Mouse (Mus musculus): Measurements from ENCODE around the gene Dnajc27. TPM values are rescaled to one million over a fixed set of nuclear protein-coding genes. Genes with fewer than 3 reads are reported as not detected.

Dnajc27 gene
- total RNA-seq, 2 experiments from 2014 or later: 80.8 to 82.0 TPM

DNA sequence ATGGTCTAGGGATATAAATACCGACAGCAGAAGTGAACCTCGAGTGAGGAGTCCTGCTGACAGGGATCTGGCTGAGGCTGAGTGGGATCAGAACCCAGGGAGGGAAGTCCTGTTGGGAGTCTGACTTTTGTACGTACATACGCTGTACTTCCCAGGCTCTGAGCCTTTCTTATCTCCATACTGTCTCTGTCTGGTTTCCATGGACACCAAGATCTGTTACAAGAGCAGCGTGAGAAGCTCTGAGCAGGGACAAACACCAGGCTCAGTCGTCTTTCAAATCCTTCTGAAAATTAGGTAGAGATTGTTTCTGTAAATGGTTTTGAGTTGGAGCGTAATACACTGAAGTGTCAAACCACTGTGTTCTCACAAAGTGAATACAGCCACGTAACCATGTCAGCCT is 7.0 kb upstream of the Dnajc27 start:
- intact Hi-C loops (cut with DNase I): no loop called here
- peak; percentile 23 to 43 for DNase-seq (ENCODE audit: low spot score in 2 of 2)

DNA sequence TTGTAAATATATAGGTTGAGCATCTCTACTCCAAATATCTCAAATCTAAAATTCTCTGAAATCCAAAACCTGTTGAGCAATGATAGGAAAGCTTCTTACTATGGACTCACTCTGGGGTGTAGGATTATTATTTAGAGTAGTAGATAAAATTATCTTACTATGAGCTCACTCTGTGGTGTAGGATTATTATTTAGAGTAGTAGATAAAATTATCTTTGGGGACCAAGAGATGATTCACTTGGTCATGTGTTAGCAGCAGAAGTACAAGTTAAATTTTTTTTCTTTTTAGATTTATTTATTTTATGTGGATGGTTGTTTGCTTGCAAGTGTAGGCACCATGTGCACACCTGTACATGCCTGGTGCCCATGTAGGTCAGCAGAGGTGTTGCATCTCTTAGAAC is 6.0 kb upstream of the Dnajc27 start:
- intact Hi-C loops (cut with DNase I): no loop called here
- DNase-seq (ENCODE audit: low spot score in 2 of 2): no peak

DNA sequence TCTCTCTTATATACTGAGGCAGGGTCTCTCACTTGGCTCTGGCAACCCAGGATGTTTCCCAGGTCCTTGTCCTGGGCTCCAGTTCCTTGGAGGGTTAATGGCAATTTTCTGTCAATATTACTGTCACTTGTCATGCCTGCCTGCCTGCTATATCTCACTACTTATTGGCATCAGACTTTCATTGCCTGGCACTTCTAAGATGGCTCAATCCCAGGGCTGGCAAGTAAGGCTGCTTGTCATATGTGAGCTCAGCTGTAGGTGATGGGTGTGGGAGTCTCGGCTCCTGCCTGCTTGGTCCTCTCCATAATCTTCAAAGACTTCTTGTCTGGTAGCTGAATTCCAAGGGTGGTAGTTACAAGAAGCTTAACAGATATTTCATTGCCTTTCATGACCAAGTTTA is 4.3 kb upstream of the Dnajc27 start:
- DNase-seq (ENCODE audit: low spot score in 2 of 2): peak in 1 of 2 experiments; percentile 42
- intact Hi-C loops (cut with DNase I): no loop called here

DNA sequence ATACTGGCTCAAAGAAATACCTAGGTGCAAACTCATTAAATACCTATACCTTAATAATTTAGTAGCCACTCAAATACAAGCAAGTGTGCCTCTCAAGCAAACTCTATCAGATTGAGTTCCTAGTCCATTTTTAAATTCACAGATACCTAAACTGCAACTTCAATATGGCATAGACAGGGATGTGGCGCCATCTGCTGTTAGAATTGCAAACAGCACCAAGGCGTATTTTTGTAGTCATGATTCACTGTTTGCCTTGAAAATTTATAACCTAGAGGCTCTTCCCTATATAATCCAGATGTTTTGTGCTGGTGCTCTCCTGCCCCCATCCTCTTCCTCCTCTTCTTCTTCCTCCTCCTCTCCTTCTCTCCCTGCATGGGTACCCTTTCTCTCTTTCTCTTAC is 2.1 kb upstream of the Dnajc27 start:
- intact Hi-C loops (cut with DNase I): loop anchor here (1.0 kb wide), 2 partner anchors 97 to 154 kb away; no protein-coding TSS in a partner anchor
- peak; percentile 88 to 91 for DNase-seq (ENCODE audit: low spot score in 2 of 2)

DNA sequence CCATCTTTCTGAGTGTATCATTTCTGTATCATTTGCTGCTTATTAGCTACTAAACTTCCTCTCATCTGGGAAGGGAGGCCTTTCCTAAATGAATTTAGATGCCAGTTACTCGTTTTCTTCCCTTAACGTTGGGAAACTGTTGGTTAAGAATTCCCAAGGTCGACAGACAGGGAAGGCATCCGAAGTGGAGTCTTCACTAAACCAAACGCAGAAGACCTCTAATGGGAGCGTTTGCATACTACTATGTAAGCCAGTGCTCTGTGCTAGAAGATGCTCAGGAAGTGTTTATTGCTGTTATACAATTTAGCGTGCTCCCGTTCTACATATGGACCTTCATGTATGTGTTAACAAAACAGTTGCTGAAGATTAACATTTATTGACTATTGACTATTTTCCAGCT is 1.1 kb downstream of the Dnajc27 start:
- intact Hi-C loops (cut with DNase I): no loop called here
- DNase-seq (ENCODE audit: low spot score in 2 of 2): no peak

DNA sequence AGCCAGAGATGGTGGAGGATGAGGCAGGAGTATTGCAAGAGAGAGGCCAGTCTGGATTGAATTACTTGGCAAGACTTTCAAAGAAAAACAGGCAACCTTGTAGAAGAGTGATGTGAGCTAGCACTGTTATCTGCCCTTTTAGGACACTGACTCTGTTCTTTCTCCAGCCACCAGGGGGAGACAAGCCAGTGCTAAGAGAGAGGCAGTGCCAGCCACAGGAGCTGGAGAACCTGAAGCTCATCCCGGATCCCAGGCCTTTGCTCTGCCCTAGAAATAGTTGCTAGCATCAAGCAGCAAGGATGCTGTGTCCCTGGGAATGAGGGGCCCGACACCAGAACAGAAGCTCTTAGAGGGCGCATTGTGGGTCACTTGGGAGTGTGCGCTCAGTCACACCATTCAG is 25.0 kb downstream of the Dnajc27 start:
- intact Hi-C loops (cut with DNase I): loop anchor here (5.0 to 10.0 kb wide), 2 partner anchors 100 to 437 kb away; no protein-coding TSS in a partner anchor
- peak; percentile 80 to 83 for DNase-seq (ENCODE audit: low spot score in 2 of 2)

DNA sequence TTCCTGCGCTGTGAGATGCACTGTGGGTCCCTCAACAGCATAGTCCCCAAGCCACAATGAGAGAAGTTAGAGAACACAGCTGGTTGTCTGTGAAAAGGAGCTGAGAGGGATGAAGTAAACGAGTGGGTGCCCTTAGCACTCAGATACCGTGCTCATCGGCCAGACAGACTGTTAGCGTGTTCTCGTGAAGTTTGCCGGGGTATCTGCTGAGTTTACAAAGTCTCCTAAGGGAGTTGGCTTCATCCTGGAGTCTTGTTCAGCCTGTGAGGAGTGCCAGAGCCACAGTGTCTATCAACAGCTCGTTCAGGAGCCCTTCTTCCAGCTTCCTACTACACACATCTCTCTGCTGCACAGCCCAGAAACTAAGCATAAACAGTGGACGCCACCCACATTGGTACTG is 33.7 kb downstream of the Dnajc27 start:
- DNase-seq (ENCODE audit: low spot score in 2 of 2): no peak
- intact Hi-C loops (cut with DNase I): no loop called here

DNA sequence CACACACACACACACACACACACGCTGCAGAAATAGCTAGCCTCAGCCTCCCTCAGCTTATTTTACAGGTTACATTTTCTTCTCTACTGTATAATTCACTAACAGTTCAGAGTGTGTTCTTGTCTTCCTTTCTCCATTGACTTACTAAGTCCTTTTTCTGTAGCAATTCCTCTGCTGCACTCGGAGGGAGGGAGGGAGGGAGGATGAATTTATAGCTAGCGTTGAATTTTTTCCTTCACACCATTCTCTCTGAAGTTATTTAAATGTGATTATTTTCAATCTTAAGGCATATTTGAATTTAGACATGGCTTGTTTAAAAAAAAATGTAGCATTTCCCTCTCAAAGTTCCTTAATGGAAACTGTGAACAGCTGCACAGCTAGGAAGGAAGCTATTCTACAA is 34.8 kb downstream of the Dnajc27 start:
- intact Hi-C loops (cut with DNase I): no loop called here
- DNase-seq (ENCODE audit: low spot score in 2 of 2): no peak

DNA sequence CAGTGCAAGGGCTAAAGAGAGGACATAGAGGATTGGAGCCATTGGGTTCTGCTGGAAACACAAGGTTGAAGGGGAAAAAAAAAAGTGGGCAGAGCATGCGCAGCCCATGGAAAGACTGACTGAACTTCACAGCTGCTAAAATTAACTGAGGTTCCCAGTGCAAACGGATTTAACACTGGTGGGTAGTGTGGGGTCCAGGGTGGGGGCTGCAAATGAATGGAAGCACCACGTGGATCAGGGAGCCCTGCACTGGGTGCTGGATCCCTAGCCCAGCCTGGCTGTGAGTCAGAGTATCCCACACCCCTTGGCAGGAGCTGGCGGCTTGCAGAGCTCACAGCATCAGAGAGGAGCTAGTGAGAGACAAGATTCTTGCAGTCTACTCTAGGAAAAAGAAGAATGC is 35.2 kb downstream of the Dnajc27 start:
- intact Hi-C loops (cut with DNase I): no loop called here

DNA sequence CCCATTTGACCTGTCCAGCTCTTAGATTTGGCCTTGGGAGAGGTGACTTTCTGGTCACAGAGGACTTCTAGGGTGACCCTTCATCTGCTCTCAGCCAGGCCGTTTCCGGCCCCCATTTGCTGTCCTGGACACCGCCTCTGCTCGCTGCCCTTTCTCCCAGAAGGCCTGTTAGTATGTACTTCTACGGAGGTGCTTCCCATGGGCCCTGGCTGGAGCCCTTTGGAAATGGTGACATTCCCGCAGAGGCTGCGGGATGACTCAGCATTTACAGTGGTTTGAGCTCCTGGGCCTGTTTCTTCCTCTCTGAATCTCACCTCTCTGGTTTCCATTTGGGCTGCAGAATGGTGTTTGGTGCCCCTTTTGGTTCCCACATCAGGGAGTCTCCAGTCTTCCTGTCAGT is 45.0 kb downstream of the Dnajc27 start:
- no peak for DNase-seq (ENCODE audit: low spot score in 2 of 2)
- intact Hi-C loops (cut with DNase I): no loop called here

More for the DNA sequence above, 35.2 kb downstream of the Dnajc27 start:
- peak; percentile 73 to 81 for DNase-seq (ENCODE audit: low spot score in 2 of 2)

DNA sequence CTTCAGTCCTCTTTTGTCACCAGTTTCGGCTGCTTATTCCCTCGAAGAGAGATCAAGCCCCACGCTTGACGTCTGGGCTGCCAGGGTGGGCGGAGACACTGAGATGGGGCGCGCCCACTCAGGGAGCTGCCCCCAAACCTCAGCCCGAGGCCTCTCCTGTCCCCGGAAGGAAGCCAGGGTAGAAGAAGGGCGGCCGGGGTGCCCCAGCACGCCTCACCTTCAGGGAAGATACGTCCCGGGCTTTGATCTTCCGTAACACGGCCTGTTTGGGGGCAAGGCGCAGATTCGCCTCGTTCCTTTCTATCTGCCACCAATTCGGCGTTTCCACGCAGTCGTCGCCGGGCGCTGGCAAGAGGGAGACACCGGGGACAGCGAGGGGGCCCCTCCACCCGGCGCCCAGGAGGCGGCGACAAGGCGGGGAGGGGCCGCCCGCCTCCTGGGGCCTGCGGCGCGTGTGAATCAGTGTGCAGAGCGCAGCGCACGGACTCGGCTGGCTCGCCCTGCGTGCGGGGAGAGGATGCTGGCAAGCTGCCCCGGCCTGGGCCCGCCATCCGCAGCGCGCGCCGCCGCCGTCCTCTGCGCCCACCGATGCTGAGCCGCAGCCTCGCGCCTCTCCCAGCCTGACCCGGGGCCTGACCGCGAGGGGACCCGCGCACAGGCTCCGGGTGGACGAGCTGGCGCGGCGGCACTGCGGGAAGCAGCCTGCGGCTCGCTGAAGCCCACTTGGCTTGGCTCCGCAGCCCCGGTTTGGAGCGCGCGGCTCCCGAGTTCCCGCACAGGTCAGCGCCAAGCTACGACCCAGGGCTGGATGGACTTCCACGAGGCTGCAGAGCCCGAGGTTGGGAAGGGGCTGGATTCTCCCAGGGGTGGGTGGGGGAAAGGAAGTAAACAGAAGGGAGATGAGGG is 50.8 kb downstream of the Dnajc27 start, which contains the start of gene Adcy3:
Adcy3 (plus strand) TSS at position 163 of the 906 bp plus-strand sequence.
- intact Hi-C loops (cut with DNase I): loop anchor here (5.0 kb wide), 1 partner anchor 59 kb away; no protein-coding TSS in a partner anchor

DNA sequence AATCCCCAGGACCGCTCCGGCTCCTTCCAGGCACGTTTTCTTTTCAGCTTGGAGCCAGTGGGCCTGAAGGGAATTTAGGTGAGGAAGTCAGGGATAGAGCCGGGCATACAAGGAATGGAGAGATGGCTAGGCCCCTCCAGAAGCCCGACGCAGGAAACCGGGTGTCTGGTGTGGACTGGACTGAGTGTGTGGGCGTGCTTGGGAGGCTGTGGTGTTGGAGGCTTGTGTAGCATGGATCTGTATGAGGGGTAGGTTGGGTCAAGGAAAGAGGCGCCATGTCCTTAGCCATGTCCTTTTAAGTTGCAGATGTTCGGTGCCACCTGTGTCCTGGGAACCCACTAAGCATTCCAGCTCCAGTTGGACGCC is 51.4 kb downstream of the Dnajc27 start:
- DNase-seq (ENCODE audit: low spot score in 2 of 2): peak in 1 of 2 experiments; percentile 8

More for the DNA sequence above, 50.8 kb downstream of the Dnajc27 start, which contains the start of gene Adcy3:
- DNase-seq (ENCODE audit: low spot score in 2 of 2): peak; percentile 56 to 73

DNA sequence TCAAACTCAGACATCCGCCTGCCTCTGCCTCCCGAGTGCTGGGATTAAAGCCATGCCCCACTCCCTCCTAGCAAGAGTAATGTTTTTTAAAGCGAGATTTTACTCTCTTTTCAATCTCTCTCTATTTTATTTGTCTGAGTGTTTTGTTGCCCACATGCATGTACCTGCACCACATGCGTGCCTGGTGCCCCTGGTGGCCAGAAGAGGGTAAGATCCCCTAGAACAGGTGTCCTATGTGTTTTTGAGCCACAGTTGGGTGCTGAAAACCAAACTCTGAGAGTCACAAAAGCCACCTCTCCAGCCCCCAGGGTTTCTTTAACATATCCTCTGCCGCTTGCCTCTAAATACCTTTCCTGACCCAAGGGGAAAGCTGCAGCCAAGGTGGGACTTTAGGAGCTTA is 60.8 kb downstream of the Dnajc27 start:
- no peak for DNase-seq (ENCODE audit: low spot score in 2 of 2)
- intact Hi-C loops (cut with DNase I): no loop called here

More for the DNA sequence above, 51.4 kb downstream of the Dnajc27 start:
- intact Hi-C loops (cut with DNase I): loop anchor here (5.0 kb wide), 1 partner anchor 58 kb away; no protein-coding TSS in a partner anchor

DNA sequence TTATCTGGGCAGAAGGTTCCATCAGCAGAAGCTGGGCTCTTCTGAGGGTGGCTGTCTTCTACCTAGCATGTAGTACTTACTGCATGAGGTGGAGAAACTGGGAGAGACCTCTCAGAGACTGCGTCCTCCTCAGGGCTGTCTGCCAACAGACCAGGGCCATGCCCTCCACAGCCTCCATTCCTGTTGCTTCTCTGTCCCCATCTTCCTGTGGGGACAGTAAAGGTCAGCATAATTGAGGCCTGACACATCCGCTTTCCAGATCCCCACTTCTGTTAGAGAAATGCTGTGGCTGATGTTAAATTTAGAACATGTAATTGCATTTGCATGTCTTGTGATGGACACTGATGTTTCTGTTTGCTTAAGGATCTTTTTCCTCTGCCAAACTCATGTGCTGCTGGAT is 68.6 kb downstream of the Dnajc27 start:
- intact Hi-C loops (cut with DNase I): no loop called here
- no peak for DNase-seq (ENCODE audit: low spot score in 2 of 2)

DNA sequence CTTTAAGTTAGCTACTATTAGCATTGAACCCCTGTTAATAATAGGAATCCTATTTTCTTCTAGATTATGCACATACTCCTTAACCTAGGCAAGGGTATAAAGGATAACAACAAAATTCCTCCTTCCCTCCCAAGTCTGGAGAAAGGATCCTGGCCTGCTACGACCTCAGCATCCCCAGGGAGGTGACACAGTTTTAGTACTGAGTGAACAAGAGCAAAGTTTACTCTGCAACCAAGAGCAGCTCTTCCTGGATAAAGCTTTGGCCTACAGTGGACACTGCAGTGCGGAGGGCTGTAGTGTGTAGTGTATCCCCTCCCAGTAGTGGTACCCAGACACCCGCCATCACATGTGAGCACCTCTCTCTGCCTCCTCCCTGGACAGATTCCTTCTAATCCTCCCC is 69.6 kb downstream of the Dnajc27 start:
- no peak for DNase-seq (ENCODE audit: low spot score in 2 of 2)
- intact Hi-C loops (cut with DNase I): no loop called here

DNA sequence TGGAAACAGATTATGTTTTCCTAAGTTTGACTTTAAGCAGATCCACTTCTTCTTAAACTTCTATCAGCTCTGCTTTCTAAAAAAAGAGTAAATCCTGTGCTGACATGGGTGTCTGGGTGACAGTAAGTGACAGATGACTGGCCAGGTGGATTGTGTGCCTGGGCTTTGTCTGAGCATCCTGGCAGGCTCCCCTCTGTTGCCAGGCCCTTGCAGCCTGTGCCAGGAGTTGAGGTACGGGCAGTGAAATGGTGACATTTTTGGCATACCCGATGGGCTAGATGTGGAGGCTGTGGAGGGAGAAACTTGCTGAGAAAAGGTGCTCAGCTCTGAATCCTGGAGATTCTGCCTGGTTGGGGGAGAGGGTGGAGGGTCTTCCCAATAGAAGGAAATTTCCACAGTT is 75.1 kb downstream of the Dnajc27 start:
- intact Hi-C loops (cut with DNase I): no loop called here
- DNase-seq (ENCODE audit: low spot score in 2 of 2): no peak

DNA sequence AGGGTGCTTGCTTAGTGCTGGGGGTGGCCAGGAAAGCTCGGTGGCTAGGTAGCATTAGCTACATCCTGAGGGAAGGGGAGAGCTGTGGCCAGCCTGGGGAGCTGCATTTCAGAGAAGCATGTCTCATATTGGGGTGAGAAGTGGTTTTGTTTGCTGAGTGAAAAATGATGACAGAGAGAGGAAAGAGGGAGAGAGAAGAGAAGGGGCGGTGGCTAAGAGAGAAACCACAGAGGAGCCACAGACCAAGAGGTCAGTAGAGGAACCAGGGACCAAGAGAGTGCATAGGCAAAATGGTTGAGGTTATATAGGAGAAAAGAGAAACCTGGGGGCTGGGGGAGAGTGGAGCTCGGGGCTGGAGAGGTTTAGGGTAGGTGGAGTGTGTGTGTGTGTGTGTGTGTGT is 75.8 kb downstream of the Dnajc27 start:
- intact Hi-C loops (cut with DNase I): no loop called here
- no peak for DNase-seq (ENCODE audit: low spot score in 2 of 2)

DNA sequence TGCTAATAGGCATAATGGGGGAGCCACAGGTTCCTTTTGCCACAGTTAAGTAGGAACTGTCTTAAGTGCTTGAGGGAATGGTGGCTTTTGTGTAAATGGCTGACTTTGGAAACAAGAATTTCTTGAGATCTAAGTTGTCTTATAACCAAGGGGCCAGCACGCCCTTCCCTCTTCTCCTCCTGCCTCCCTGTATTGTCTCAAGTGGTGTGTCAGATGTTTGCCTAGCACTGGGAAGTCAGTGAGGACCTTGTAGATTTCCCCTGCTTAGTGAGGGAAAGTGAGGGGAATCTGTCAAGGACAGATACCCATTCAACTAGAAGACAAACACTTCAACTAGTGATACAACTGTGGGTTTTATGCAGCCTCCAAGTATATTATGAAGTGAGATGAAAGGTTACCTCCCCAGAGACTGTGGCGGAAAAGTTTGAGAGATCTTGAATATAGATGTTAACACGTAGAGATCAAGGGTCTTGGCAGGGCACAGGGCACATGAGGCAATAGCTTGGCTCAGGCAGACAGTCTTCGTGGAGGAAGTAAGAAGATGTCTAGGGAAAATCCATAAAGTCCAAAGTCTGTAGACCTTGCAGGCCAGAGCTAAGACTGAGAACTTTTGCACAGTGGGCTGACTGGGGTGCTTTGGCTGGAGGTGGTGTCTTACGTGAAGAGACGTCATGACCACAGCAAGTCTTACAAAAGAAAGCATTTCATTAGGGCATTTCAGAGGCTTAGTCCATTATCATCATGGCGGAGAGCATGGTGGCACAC is 76.7 kb downstream of the Dnajc27 start:
- no peak for DNase-seq (ENCODE audit: low spot score in 2 of 2)
- intact Hi-C loops (cut with DNase I): no loop called here
